Mouse (Mus musculus) CH12.LX (cell line): ENCODE results near the gene Gdf10. TPM values are rescaled to one million over a fixed set of nuclear protein-coding genes. Genes with fewer than 3 reads are reported as not detected.

Experiments used
- DNase-seq: peaks from one replicate; pipeline ENCODE4 v3.0.0-alpha.2; 2013; ENCODE audit errors: extremely low read depth
- H3K27ac ChIP-seq: 2 replicates; pipeline ENCODE4 v1.5.1; 2012; ENCODE audit warnings: low read depth, mild to moderate bottlenecking, control low read depth, moderate library complexity; ENCODE audit not compliant: insufficient read depth
- H3K27me3 ChIP-seq: replicated peaks from 2 replicates; pipeline ENCODE3; 2012; ENCODE audit warnings: inconsistent platforms
- H3K36me3 ChIP-seq, 2 experiments: replicated peaks in 1 of 2; 2 replicates each; pipeline versions ENCODE3 to v1.6.1; 2012; ENCODE audit warnings: inconsistent platforms in 1 of 2, low read length in 1 of 2, mild to moderate bottlenecking in 1 of 2, mixed read lengths in 1 of 2, moderate library complexity in 1 of 2; ENCODE audit not compliant: control insufficient read depth in 1 of 2, insufficient read depth in 1 of 2
- H3K4me1 ChIP-seq, 2 experiments: 2 replicates each; pipeline ENCODE4 v1.6.1; 2012; ENCODE audit warnings: inconsistent platforms in 1 of 2, moderate library complexity in 1 of 2; ENCODE audit not compliant: insufficient read depth in 2 of 2, control insufficient read depth in 1 of 2
- H3K4me2 ChIP-seq: 2 replicates; pipeline ENCODE4 v1.6.1; 2012; ENCODE audit warnings: low read depth, mild to moderate bottlenecking, control low read depth; ENCODE audit not compliant: poor library complexity, insufficient read depth, severe bottlenecking
- H3K4me3 ChIP-seq, 3 experiments: fragments of 150-350 bp in 1 of 3; sonication (generic) in 1 of 3; replicated peaks in 1 of 3; 2 replicates each; pipeline versions ENCODE3 to v1.5.1; 2011 to 2012; ENCODE audit warnings: low read depth in 2 of 3, low read length in 2 of 3, mild to moderate bottlenecking in 2 of 3, moderate library complexity in 2 of 3, control low read depth in 1 of 3, improper control_type of control experiment in 1 of 3, inconsistent platforms in 1 of 3, mixed read lengths in 1 of 3; ENCODE audit not compliant: poor library complexity in 1 of 3
- H3K79me2 ChIP-seq: replicated peaks from 2 replicates; pipeline ENCODE4 v1.6.1; 2012; ENCODE audit warnings: mild to moderate bottlenecking, moderate library complexity; ENCODE audit not compliant: control insufficient read depth, poor library complexity, insufficient read depth, severe bottlenecking; ENCODE audit errors: extremely low read depth
- H3K9ac ChIP-seq: 2 replicates; pipeline ENCODE4 v1.6.1; 2012; ENCODE audit warnings: low read depth, mild to moderate bottlenecking, control low read depth, moderate library complexity; ENCODE audit not compliant: insufficient read depth
- H3K9me3 ChIP-seq: replicated peaks from 2 replicates; pipeline ENCODE3; 2012; ENCODE audit warnings: low read length, inconsistent platforms, mixed read lengths
- BHLHE40 ChIP-seq: IDR thresholded peaks from 2 replicates; pipeline ENCODE4 v1.6.1; 2011; ENCODE audit warnings: mild to moderate bottlenecking, low read depth, low read length, improper control_type of control experiment
- CHD1 ChIP-seq: IDR thresholded peaks from 2 replicates; pipeline ENCODE4 v1.6.1; 2012; ENCODE audit warnings: low read depth, low read length, improper control_type of control experiment, inconsistent platforms
- CHD2 ChIP-seq: IDR thresholded peaks from 2 replicates; pipeline ENCODE4 v1.6.1; 2011; ENCODE audit warnings: low read length, improper control_type of control experiment
- CTCF ChIP-seq, 2 experiments: IDR thresholded peaks in 1 of 2; conservative IDR thresholded peaks in 1 of 2; 2 replicates each; pipeline ENCODE4 v1.5.1; 2011 to 2012; ENCODE audit warnings: low read depth in 2 of 2, low read length in 2 of 2, improper control_type of control experiment in 1 of 2, inconsistent platforms in 1 of 2, mild to moderate bottlenecking in 1 of 2, moderate library complexity in 1 of 2
- E2F4 ChIP-seq: IDR thresholded peaks from 2 replicates; pipeline ENCODE4 v1.6.1; 2011; ENCODE audit warnings: low read depth, low read length, improper control_type of control experiment; ENCODE audit not compliant: insufficient replicate concordance
- EP300 ChIP-seq: IDR thresholded peaks from 2 replicates; pipeline ENCODE4 v1.6.1; 2011; ENCODE audit warnings: low read length, improper control_type of control experiment
- GABPA ChIP-seq: IDR thresholded peaks from 2 replicates; pipeline ENCODE4 v1.6.1; 2012; ENCODE audit warnings: low read depth, low read length, improper control_type of control experiment, inconsistent platforms; ENCODE audit not compliant: insufficient replicate concordance
- IRF4 ChIP-seq: IDR thresholded peaks from 2 replicates; pipeline ENCODE4 v1.6.1; 2014; ENCODE audit warnings: low read depth, mild to moderate bottlenecking, inconsistent platforms, low read length, improper control_type of control experiment
- JUN ChIP-seq: IDR thresholded peaks from 2 replicates; pipeline ENCODE4 v1.6.1; 2011; ENCODE audit warnings: low read depth, mild to moderate bottlenecking, low read length, improper control_type of control experiment, moderate library complexity; ENCODE audit not compliant: insufficient read depth
- JUND ChIP-seq: conservative IDR thresholded peaks from 2 replicates; pipeline ENCODE4 v1.6.1; 2011; ENCODE audit warnings: low read depth, low read length, improper control_type of control experiment
- KAT2A ChIP-seq: IDR thresholded peaks from 2 replicates; pipeline ENCODE4 v1.6.1; 2012; ENCODE audit warnings: low read length, improper control_type of control experiment, inconsistent platforms; ENCODE audit not compliant: insufficient replicate concordance
- MAFK ChIP-seq: IDR thresholded peaks from 2 replicates; pipeline ENCODE4 v1.6.1; 2011; ENCODE audit warnings: low read length, improper control_type of control experiment; ENCODE audit not compliant: insufficient replicate concordance
- MAX ChIP-seq: IDR thresholded peaks from 2 replicates; pipeline ENCODE4 v1.6.1; 2011; ENCODE audit warnings: low read length, improper control_type of control experiment
- MAZ ChIP-seq: IDR thresholded peaks from 2 replicates; pipeline ENCODE4 v1.6.1; 2012; ENCODE audit warnings: low read depth, mild to moderate bottlenecking, inconsistent platforms, low read length, improper control_type of control experiment, moderate library complexity
- MEF2A ChIP-seq: IDR thresholded peaks from 2 replicates; pipeline ENCODE4 v1.6.1; 2014; ENCODE audit warnings: low read depth, mild to moderate bottlenecking, inconsistent platforms, low read length, improper control_type of control experiment, borderline replicate concordance
- NELFE ChIP-seq: IDR thresholded peaks from 2 replicates; pipeline ENCODE4 v1.6.1; 2011; ENCODE audit warnings: low read depth, low read length, improper control_type of control experiment
- NRF1 ChIP-seq: IDR thresholded peaks from 2 replicates; pipeline ENCODE4 v1.6.1; 2014; ENCODE audit warnings: low read depth, mild to moderate bottlenecking, inconsistent platforms, low read length, improper control_type of control experiment, moderate library complexity
- POLR2AphosphoS2 ChIP-seq: IDR thresholded peaks from 2 replicates; pipeline ENCODE4 v1.6.1; 2011; ENCODE audit warnings: low read depth, low read length, improper control_type of control experiment
- RAD21 ChIP-seq: IDR thresholded peaks from 2 replicates; pipeline ENCODE4 v1.6.1; 2011; ENCODE audit warnings: low read depth, mild to moderate bottlenecking, low read length, improper control_type of control experiment, moderate library complexity
- RCOR1 ChIP-seq: conservative IDR thresholded peaks from 2 replicates; pipeline ENCODE4 v1.6.1; 2012; ENCODE audit warnings: low read depth, mild to moderate bottlenecking, inconsistent platforms, low read length, improper control_type of control experiment
- SIN3A ChIP-seq: IDR thresholded peaks from 2 replicates; pipeline ENCODE4 v1.6.1; 2012; ENCODE audit warnings: low read length, improper control_type of control experiment, inconsistent platforms
- SMC3 ChIP-seq: IDR thresholded peaks from 2 replicates; pipeline ENCODE4 v1.6.1; 2011; ENCODE audit warnings: low read depth, low read length, improper control_type of control experiment
- TBP ChIP-seq: conservative IDR thresholded peaks from 2 replicates; pipeline ENCODE4 v1.6.1; 2011; ENCODE audit warnings: low read depth, low read length, improper control_type of control experiment
- USF1 ChIP-seq: IDR thresholded peaks from 2 replicates; pipeline ENCODE4 v1.6.1; 2014; ENCODE audit warnings: low read depth, mild to moderate bottlenecking, inconsistent platforms, low read length, improper control_type of control experiment
- ZC3H11A ChIP-seq: IDR thresholded peaks from 2 replicates; pipeline ENCODE4 v1.6.1; 2012; ENCODE audit warnings: low read depth, mild to moderate bottlenecking, inconsistent platforms, low read length, improper control_type of control experiment
- ZKSCAN1 ChIP-seq: IDR thresholded peaks from 2 replicates; pipeline ENCODE4 v1.6.1; 2012; ENCODE audit warnings: low read depth, inconsistent platforms, low read length, improper control_type of control experiment, borderline replicate concordance
- ZMIZ1 ChIP-seq: IDR thresholded peaks from 2 replicates; pipeline ENCODE4 v1.6.1; 2012; ENCODE audit warnings: low read depth, mild to moderate bottlenecking, inconsistent platforms, low read length, improper control_type of control experiment
- ZNF384 ChIP-seq: IDR thresholded peaks from 2 replicates; pipeline ENCODE4 v1.6.1; 2012; ENCODE audit warnings: low read depth, low read length, improper control_type of control experiment, inconsistent platforms
- dilution Hi-C: fragments of 300-500 bp; cut with MboI; formaldehyde crosslinking; loops from 2 replicates; pipeline ENCODE4 v1.14.3; 2020; ENCODE audit warnings: low sequenced_read_pairs; ENCODE audit not compliant: extremely low pct_unique_long_range_greater_than_20kb, extremely low pct_ligation_motif_present
- in situ Hi-C: fragments of 300-500 bp; cut with MboI; formaldehyde crosslinking; loops from 3 replicates; pipeline ENCODE4 v1.14.3; 2019; ENCODE audit warnings: low sequenced_read_pairs, low pct_ligation_motif_present, low pct_unique_long_range_greater_than_20kb, mixed read lengths
- polyA plus RNA-seq: library from polyadenylated mRNA; unstranded; fragments of >175 nt; gene quantifications from 2 replicates; pipeline ENCODE4 v1.2.1, GENCODE M21; 2012; ENCODE audit warnings: low read depth; ENCODE audit not compliant: insufficient read length
- total RNA-seq, 2 experiments: library from RNA; depleted of rRNA; stranded (reverse); fragments of 300-350 nt in 1 of 2; fragments of >200 nt in 1 of 2; gene quantifications; 2 replicates each; pipeline ENCODE4 v1.2.3; 2012 to 2014

Gdf10 gene
- total and polyA plus RNA-seq, 3 experiments = not detected

- in situ Hi-C loops (no loop called here), dilution Hi-C loops (no loop called here)
- Histone ChIP-seq H3K9me3 (no peaks in the 10 kb centered on the region), H3K36me3 (no peaks in the 10 kb centered on the region), H3K27ac (no peak overlapping the region), H3K4me2 (no peak overlapping the region), H3K4me1 (peaks cover 0 to 17% of the 10 kb centered on the region in 2 experiments; a peak in 2 of 4 replicates), H3K9ac (no peak overlapping the region), H3K79me2 (no peaks in the 10 kb centered on the region), H3K27me3 (no peaks in the 10 kb centered on the region), H3K4me3 (no peak overlapping the region)
- TF ChIP-seq RAD21 (peak; percentile 73), USF1 (no peak), MAX (no peak), POLR2AphosphoS2 (no peak), ZMIZ1 (no peak), MEF2A (no peak), CHD1 (no peak), IRF4 (no peak), ZNF384 (no peak), NRF1 (no peak), MAZ (no peak), ZC3H11A (peak; percentile 17; the same call in 1 of the 2 replicates), BHLHE40 (no peak), MAFK (no peak), NELFE (no peak), CTCF (conservative IDR thresholded peaks at IDR 0.05 in 1 of 2, IDR thresholded peaks at IDR 0.05 in 1 of 2; ENCODE audit: low read depth in 2 of 2, low read length in 2 of 2) (peak; percentile 43 to 73), SMC3 (peak; percentile 70), CHD2 (no peak)
- peak; percentile 54 for DNase-seq
Observed at GRCm38 (mm10) chr14:33913727-33914126, 9.7 kb upstream of the Gdf10 start.

- no peak for DNase-seq
- dilution Hi-C loops (no loop called here), in situ Hi-C loops (no loop called here)
- Histone ChIP-seq H3K4me3 (no peak overlapping the region), H3K36me3 (no peaks in the 10 kb centered on the region), H3K79me2 (no peaks in the 10 kb centered on the region), H3K4me1 (peaks cover 0 to 17% of the 10 kb centered on the region in 2 experiments; a peak in 2 of 4 replicates), H3K9me3 (no peaks in the 10 kb centered on the region), H3K27me3 (no peaks in the 10 kb centered on the region), H3K9ac (no peak overlapping the region), H3K27ac (no peak overlapping the region), H3K4me2 (no peak overlapping the region)
- no peak for TF ChIP-seq TBP
- TF ChIP-seq NELFE = no peak
- TF ChIP-seq ZC3H11A = no peak
- TF ChIP-seq BHLHE40 = no peak
- TF ChIP-seq MAFK = no peak
- no peak for TF ChIP-seq KAT2A
- no peak for TF ChIP-seq JUN
- TF ChIP-seq JUND = no peak
- no peak for TF ChIP-seq CTCF (conservative IDR thresholded peaks at IDR 0.05 in 1 of 2, IDR thresholded peaks at IDR 0.05 in 1 of 2; ENCODE audit: low read depth in 2 of 2, low read length in 2 of 2)
- TF ChIP-seq GABPA = no peak
- TF ChIP-seq ZNF384 = no peak
- no peak for TF ChIP-seq RCOR1
- no peak for TF ChIP-seq MEF2A
- TF ChIP-seq SIN3A = no peak
- no peak for TF ChIP-seq E2F4
- TF ChIP-seq ZKSCAN1 = no peak
- TF ChIP-seq EP300 = no peak
- no peak for TF ChIP-seq ZMIZ1
Observed at GRCm38 (mm10) chr14:33914206-33914605, 9.2 kb upstream of the Gdf10 start.
